Mouse (Mus musculus): Measurements from ENCODE around the gene Dclk3. TPM values are rescaled to one million over a fixed set of nuclear protein-coding genes. Genes with fewer than 3 reads are reported as not detected.

Gene Dclk3
- polyA plus RNA-seq, 1 experiment from 2014 or later, result 0.35 TPM

DNA sequence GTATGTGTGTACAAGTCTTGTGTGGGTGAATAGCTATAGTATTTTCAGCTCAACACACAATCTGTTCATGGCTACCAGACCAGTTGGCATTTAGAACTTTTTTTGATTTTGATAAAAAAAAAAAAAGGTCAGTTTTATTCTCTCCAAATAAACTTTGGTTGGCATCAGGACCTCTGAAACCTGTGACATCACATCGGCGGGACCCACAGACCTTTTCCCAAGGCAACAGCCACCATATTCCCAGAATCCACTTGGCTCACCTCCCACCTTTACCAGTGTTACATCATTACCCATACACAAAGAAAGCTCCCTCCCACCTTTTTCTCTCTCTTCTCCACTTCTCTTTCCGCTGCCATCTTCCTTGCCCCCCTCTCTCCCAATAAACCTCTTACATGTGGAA is 36.4 kb downstream of the Dclk3 start:
- no peaks in the 10 kb centered on the region for H3K9me3 ChIP-seq
- no peaks in the 10 kb centered on the region for H3K27me3 ChIP-seq (ENCODE audit: insufficient read depth, poor library complexity, severe bottlenecking)
- H3K27ac ChIP-seq, result no peak overlapping the region
- no peaks in the 10 kb centered on the region for H3K36me3 ChIP-seq
- peaks cover 12% of the 10 kb centered on the region for H3K4me1 ChIP-seq (replicated peaks)
- 90% methylated on average over 3 of the region's 3 CpGs for WGBS
- DNase-seq (ENCODE audit: low spot score), result no peak
- no peak overlapping the region for H3K4me3 ChIP-seq

DNA sequence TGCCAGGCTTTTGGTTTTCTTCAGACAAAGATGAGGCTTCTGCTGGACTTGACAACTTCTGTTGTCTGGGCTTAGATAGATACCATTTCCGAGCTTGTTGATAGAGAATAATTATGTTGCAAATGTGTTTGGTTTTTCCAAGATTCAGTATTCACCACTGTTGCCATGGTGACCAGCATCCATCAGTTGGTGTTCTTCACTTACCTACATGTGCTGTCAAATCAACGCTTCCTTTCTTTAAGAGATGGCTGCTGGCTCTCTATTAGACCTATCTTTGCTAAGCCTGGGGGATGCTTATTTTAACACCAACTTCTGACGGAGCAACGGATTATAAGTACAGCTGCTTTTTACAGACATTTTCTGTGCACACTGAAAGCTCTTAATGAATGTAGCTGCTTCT is 37.1 kb downstream of the Dclk3 start:
- no peaks in the 10 kb centered on the region for H3K36me3 ChIP-seq
- DNase-seq (ENCODE audit: low spot score), result no peak
- WGBS, result 82% methylated on average over 4 of the region's 4 CpGs
- no peak overlapping the region for H3K4me3 ChIP-seq
- H3K9me3 ChIP-seq, result no peaks in the 10 kb centered on the region
- no peak overlapping the region for H3K27ac ChIP-seq
- peaks cover 12% of the 10 kb centered on the region for H3K4me1 ChIP-seq (replicated peaks)
- H3K27me3 ChIP-seq (ENCODE audit: insufficient read depth, poor library complexity, severe bottlenecking), result no peaks in the 10 kb centered on the region

DNA sequence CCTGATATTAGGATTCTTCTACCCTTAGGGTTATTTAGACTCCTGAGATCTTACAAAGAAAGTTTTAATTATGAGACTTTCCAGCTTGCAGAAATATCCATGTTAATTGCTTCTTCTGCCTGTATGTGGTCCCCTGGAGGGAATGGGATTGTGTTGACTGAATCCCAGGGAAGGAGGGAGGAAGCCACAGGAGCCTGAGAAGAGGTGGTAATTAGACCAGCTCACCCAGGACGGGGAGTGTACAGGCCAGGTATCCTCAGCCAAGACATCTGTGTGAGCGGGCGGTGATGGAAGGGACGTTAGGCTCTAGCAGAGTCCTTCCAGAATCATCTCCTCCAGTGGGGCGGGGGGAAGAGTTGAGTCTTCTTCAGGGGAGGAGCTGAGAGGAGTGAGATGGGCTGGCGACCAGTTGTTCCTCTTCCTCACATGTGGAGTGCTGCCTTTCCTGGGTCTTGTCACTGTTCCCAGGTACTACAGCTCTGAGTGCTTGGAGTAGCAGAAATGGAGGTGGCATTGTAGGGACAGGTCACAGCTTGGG is 37.7 kb downstream of the Dclk3 start:
- Histone ChIP-seq H3K9me3 (no peaks in the 10 kb centered on the region), H3K36me3 (no peaks in the 10 kb centered on the region), H3K27me3 (ENCODE audit: insufficient read depth, poor library complexity, severe bottlenecking) (no peaks in the 10 kb centered on the region), H3K27ac (no peak overlapping the region), H3K4me1 (replicated peaks) (peaks cover 12% of the 10 kb centered on the region), H3K4me3 (no peak overlapping the region)
- WGBS, result 85% methylated on average over 6 of the region's 6 CpGs
- DNase-seq (ENCODE audit: low spot score), result no peak

DNA sequence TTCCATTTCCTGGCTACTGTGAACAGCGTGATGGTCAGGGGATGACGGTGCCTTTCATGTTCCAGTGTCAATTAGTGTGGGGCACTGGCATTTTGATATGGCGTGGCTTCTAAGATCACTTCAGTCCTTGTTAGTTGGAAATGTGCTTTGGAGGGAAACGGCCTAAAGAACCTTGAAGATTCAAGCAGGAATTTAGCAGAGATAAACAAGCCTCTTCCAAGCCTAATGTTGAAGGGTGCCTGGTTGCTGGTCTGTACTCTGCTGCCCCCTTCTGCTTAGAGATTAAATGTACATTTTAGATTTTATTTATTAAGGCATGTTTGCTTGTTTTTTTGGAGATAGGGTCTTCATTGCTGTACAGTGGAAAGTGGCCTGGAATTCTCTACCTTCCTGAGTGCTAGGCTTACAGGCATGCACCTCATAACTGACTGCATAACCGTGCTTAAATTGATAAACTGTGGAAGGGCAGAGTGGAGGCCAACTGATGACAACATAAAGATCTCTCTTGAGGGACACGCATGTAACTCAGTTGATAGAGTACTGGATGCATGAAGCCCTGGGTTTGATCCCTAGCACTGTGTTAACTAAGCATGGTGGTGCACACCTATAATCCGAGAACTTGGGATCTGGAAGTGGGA is 40.1 kb downstream of the Dclk3 start:
- Histone ChIP-seq H3K9me3 (no peaks in the 10 kb centered on the region), H3K36me3 (no peaks in the 10 kb centered on the region), H3K4me1 (replicated peaks) (peaks cover 9% of the 10 kb centered on the region), H3K27me3 (ENCODE audit: insufficient read depth, poor library complexity, severe bottlenecking) (no peaks in the 10 kb centered on the region), H3K4me3 (no peak overlapping the region), H3K27ac (no peak overlapping the region)
- 70% methylated on average over 7 of the region's 7 CpGs for WGBS
- no peak for DNase-seq (ENCODE audit: low spot score)

DNA sequence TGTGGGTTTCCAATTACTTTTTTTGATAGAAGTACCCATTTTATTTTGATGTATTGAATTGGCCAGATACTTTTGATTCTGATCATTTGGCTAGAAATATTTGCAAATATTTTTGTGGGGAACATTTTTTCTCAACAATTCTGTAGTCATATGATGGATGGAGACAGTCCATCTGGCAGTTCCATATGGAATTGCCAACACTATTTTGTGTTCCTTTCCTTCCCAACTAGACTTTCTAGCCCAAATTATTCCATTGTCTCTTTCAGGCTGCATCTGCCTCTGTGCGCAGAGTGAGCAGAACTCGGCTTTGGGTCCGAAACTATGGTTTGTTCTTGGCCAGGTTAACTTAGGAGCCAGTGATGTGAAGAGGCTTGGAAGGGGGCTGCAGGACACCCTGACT is 42.1 kb downstream of the Dclk3 start:
- Histone ChIP-seq H3K27me3 (ENCODE audit: insufficient read depth, poor library complexity, severe bottlenecking) (no peaks in the 10 kb centered on the region), H3K9me3 (no peaks in the 10 kb centered on the region), H3K36me3 (no peaks in the 10 kb centered on the region), H3K4me1 (replicated peaks) (no peaks in the 10 kb centered on the region), H3K27ac (no peak overlapping the region), H3K4me3 (no peak overlapping the region)
- WGBS, result 88% methylated on average over 3 of the region's 3 CpGs
- no peak for DNase-seq (ENCODE audit: low spot score)

DNA sequence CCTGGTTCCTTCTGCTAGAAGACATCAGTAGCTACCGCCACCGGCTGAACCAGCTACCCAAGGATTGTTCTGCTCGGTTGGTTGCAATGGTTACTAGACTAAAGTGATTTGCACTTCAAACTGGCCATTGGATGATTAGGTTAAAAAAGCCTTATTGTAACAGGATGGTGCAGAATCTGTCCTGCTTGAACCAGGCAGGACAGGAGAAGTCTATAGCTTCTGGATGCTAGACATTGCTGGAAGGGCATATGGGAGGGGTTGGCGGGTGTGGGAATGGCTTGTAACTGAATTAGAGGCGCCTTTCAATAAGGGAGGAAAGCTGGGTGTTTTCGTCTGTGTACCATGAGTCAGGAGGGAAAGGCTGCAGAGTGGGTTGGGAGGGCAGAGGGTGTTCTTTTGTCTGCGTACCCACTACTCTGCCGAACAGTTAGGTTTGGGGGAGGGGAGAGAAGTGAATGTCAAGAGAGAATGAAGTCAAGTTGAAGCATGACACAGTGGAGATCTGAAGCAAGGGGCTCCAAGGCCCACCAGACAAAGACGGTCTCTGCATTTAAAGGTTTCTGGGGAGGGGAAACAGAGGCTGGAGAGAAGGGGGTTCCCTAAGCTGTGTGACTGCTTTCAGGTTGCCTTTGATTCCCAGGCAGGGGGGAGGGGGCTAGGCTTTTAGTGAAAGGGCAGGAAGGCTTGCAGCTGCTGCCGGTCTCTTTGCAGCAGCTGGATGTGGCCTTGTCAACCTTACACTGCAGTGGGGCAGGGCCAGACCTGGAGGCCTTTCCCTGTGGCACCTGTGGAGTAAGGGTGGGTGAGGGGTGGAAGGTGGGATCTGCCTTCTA is 48.0 kb downstream of the Dclk3 start:
- peak overlapping the region; percentile 69 for H3K27ac ChIP-seq
- WGBS, result 37% methylated on average over 10 of the region's 10 CpGs

DNA sequence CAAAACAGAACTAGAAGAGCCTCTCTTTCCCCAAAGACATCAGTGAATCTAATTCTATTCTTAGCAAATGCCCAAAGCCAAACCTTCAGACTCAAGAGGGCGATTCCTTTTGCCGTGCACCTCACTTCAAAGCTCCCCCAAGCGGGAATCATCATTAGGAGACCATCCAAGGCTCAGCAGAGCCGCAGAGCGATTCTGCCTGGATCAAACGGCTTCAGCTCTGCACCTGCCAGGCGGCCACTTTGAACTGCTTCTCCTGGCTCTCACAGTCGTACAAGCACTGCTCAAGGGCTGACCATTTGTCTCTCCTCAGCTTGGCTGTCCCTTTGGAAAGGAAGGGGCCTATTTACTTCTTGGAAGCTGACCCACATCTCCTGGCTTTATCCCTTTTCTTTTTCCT is 51.7 kb downstream of the Dclk3 start:
- Histone ChIP-seq H3K9me3 (no peaks in the 10 kb centered on the region), H3K27me3 (ENCODE audit: insufficient read depth, poor library complexity, severe bottlenecking) (peaks cover 14% of the 10 kb centered on the region; the same call in 1 of the 2 replicates), H3K36me3 (no peaks in the 10 kb centered on the region), H3K4me1 (replicated peaks) (peaks cover 13% of the 10 kb centered on the region), H3K27ac (no peak overlapping the region), H3K4me3 (no peak overlapping the region)
- DNase-seq (ENCODE audit: low spot score), result no peak
- WGBS, result 40% methylated on average over 8 of the region's 8 CpGs

More for the DNA sequence above, 48.0 kb downstream of the Dclk3 start:
- peak; percentile 31 for DNase-seq (ENCODE audit: low spot score)
- no peak overlapping the region for H3K4me3 ChIP-seq
- H3K36me3 ChIP-seq, result no peaks in the 10 kb centered on the region
- H3K27me3 ChIP-seq (ENCODE audit: insufficient read depth, poor library complexity, severe bottlenecking), result peaks cover 14% of the 10 kb centered on the region; the same call in 1 of the 2 replicates
- H3K9me3 ChIP-seq, result no peaks in the 10 kb centered on the region
- peaks cover 13% of the 10 kb centered on the region for H3K4me1 ChIP-seq (replicated peaks)

DNA sequence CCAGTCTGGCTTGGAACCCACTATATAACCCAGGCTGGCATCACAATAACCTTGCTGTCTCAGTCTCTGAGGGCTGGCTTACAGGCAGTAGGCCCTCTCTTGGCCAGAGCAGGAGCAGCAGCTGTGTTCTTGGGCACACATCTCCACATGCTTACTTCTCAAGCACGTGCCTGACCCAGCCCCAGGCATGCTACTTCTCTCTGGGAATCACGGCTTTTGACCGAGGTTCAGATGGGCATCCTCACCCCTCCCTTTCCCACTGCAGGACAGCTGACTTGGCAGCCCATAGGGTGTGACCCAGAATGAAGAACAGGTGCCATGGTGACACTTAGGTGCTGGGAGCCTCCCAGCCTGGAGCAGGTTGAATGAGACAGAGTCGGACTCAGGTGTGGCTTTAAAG is 52.4 kb downstream of the Dclk3 start:
- no peak for DNase-seq (ENCODE audit: low spot score)
- 60% methylated on average over 4 of the region's 4 CpGs for WGBS
- Histone ChIP-seq H3K4me1 (replicated peaks) (peaks cover 13% of the 10 kb centered on the region), H3K4me3 (no peak overlapping the region), H3K9me3 (no peaks in the 10 kb centered on the region), H3K36me3 (no peaks in the 10 kb centered on the region), H3K27me3 (ENCODE audit: insufficient read depth, poor library complexity, severe bottlenecking) (peaks cover 14% of the 10 kb centered on the region; the same call in 1 of the 2 replicates), H3K27ac (no peak overlapping the region)

DNA sequence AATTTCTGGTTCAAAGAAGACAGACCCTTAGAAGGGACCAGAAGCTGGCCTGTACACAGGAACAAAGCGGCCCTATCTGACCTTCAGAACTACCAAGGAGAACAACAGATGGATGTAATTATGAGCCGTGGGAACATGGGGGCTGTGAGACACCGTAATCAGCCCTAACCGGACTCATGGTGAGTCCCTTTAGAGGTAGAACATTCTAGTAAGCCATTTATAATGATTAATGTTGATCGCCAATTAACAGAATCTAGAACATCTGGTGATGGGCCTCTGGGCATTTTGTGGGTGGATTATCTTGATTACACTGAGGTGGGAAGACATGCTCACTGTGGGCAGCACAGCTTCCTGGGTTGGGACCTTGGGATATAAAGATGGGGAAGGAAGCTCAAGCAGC is 54.6 kb downstream of the Dclk3 start:
- Histone ChIP-seq H3K27me3 (ENCODE audit: insufficient read depth, poor library complexity, severe bottlenecking) (peaks cover 10% of the 10 kb centered on the region; the same call in 1 of the 2 replicates), H3K4me1 (replicated peaks) (no peaks in the 10 kb centered on the region), H3K4me3 (no peak overlapping the region), H3K36me3 (no peaks in the 10 kb centered on the region), H3K9me3 (no peaks in the 10 kb centered on the region), H3K27ac (no peak overlapping the region)
- DNase-seq (ENCODE audit: low spot score), result no peak
- WGBS, result 74% methylated on average over 5 of the region's 5 CpGs

DNA sequence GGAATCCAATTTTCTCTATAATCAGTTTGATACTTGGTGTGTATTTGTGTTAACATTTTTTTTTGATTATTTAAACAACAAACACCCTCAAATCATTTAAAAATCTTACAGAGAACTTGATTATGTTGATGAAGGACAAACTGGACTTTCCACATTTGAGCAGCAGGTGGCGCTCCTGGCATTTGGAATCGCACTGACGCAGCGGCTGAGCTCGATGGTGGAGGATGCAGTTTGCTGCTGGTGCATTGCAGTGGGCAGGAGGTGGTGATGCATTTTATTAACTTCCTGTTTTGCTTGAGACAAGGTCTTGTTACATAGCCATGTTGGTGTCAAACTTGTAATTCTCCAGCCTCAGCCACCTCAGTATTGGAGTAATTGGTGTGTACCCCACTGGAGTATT is 56.7 kb downstream of the Dclk3 start:
- DNase-seq (ENCODE audit: low spot score), result peak; percentile 81
- H3K4me1 ChIP-seq (replicated peaks), result no peaks in the 10 kb centered on the region
- H3K27me3 ChIP-seq (ENCODE audit: insufficient read depth, poor library complexity, severe bottlenecking), result 0 out of 2 replicates have a peak, but pooled peaks cover 9% of the 10 kb centered on the region
- H3K27ac ChIP-seq, result no peak overlapping the region
- no peaks in the 10 kb centered on the region for H3K36me3 ChIP-seq
- H3K9me3 ChIP-seq, result no peaks in the 10 kb centered on the region
- WGBS, result under 1% methylated on average over 5 of the region's 5 CpGs
- H3K4me3 ChIP-seq, result no peak overlapping the region

DNA sequence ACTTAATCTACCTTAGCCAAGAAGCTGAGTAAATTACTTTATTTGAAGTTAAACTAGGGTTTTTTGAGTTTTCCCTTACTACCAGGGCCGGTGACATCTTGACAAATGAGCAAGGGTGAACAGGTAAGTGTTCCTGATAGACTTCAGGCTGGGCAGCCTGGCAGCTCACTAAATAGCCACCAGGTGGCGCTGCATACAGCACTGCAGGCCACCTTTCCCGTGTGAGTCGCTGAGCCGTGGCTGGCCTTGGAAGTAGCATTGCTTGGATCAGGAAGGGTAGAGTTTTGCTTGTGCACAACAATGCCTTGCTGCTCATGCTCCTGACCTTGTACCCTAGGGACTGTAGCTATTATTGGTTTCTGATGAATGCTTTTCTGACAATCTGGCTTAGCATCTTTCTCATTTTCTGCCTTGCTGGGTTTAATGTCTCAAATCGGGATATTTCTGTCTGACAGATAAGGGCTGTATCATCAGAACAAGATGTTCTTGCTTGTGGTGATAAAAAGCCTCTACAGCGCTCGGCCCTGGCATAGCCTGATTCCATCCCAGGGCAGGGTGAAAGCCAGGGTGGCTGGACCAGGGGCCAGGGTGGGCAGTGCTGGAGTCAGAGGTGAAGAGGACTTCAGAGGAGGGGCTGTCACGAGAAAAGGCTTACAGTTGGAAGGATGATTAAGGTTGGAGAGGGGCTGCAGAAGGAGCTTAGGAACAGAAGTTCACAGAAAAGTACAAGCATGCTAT is 58.4 kb downstream of the Dclk3 start:
- H3K9me3 ChIP-seq, result no peaks in the 10 kb centered on the region
- 38% methylated on average over 9 of the region's 9 CpGs for WGBS
- H3K27me3 ChIP-seq (ENCODE audit: insufficient read depth, poor library complexity, severe bottlenecking), result no peaks in the 10 kb centered on the region
- no peaks in the 10 kb centered on the region for H3K4me1 ChIP-seq (replicated peaks)
- H3K4me3 ChIP-seq, result no peak overlapping the region
- no peak overlapping the region for H3K27ac ChIP-seq
- no peaks in the 10 kb centered on the region for H3K36me3 ChIP-seq
- DNase-seq (ENCODE audit: low spot score), result peak; percentile 75

DNA sequence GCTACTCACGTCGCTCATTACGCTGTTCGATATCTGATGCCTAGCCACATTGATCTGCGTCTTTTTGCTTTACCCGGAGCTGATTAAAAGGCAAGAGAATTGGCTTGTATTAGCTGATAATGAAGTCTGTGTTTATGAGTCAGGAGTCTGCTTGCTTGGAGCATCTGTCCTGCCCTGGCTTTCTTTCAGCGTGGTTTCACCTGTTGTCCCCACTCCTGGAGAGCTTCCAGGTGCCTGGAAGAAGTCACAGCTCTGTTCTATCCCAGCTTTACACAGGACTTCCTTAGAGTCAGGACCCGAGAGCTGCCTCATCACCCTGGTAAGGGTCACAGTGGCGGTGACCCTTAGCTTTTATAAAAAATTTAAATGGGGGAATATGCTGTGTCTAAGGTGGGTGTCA is 61.3 kb downstream of the Dclk3 start:
- Histone ChIP-seq H3K4me1 (replicated peaks) (no peaks in the 10 kb centered on the region), H3K36me3 (no peaks in the 10 kb centered on the region), H3K9me3 (no peaks in the 10 kb centered on the region), H3K27ac (no peak overlapping the region), H3K4me3 (no peak overlapping the region), H3K27me3 (ENCODE audit: insufficient read depth, poor library complexity, severe bottlenecking) (no peaks in the 10 kb centered on the region)
- no peak for DNase-seq (ENCODE audit: low spot score)
- 85% methylated on average over 9 of the region's 9 CpGs for WGBS

All from hindbrain, embryonic 10.5 days (tissue).